Mouse (Mus musculus) liver, embryonic 15.5 days (tissue): ENCODE measurements around the gene Psmb10. TPM values are rescaled to one million over a fixed set of nuclear protein-coding genes. Genes with fewer than 3 reads are reported as not detected.
A peak's percentile ranks its signal among the peaks of the same experiment; 100 is the strongest.

Source experiments
- ATAC-seq: fragments of 200-750 bp; cut with Nextera tagmentation; 2 replicates; pipeline ENCODE4 v1.8.0; 2017; ENCODE audit warnings: moderate number of reproducible peaks, mild to moderate bottlenecking, moderate library complexity; ENCODE audit not compliant: insufficient read depth
- H3K27ac ChIP-seq: fragments of 300-500 bp; sonication (generic); replicated peaks from 2 replicates; pipeline ENCODE4 v1.5.1; 2015; ENCODE audit warnings: mild to moderate bottlenecking, inconsistent platforms
- H3K27me3 ChIP-seq: fragments of 300-500 bp; sonication (generic); 2 replicates; pipeline ENCODE4 v1.6.1; 2015; ENCODE audit warnings: mild to moderate bottlenecking, inconsistent platforms
- H3K36me3 ChIP-seq: fragments of 300-500 bp; sonication (generic); replicated peaks from 2 replicates; pipeline ENCODE4 v1.6.1; 2015; ENCODE audit warnings: moderate library complexity, mild to moderate bottlenecking, inconsistent platforms
- H3K4me1 ChIP-seq: fragments of 300-500 bp; sonication (generic); replicated peaks from 2 replicates; pipeline ENCODE4 v1.6.1; 2015; ENCODE audit warnings: inconsistent platforms
- H3K4me2 ChIP-seq: fragments of 300-500 bp; sonication (generic); 2 replicates; pipeline ENCODE4 v1.6.1; 2015; ENCODE audit warnings: moderate library complexity, mild to moderate bottlenecking, inconsistent platforms
- H3K4me3 ChIP-seq: fragments of 300-500 bp; sonication (generic); replicated peaks from 2 replicates; pipeline ENCODE4 v1.5.1; 2015; ENCODE audit warnings: mild to moderate bottlenecking, inconsistent platforms
- H3K9ac ChIP-seq: fragments of 300-500 bp; sonication (generic); 2 replicates; pipeline ENCODE4 v1.6.1; 2015; ENCODE audit warnings: moderate library complexity, mild to moderate bottlenecking, inconsistent platforms
- H3K9me3 ChIP-seq: fragments of 300-500 bp; sonication (generic); replicated peaks from 2 replicates; pipeline ENCODE4 v1.6.1; 2016; ENCODE audit warnings: inconsistent platforms
- WGBS: fragments of 180-500 bp; shearing (Covaris S2); methylation state at CpG from one replicate; pipeline ENCODE4 v1.1.7; 2015; ENCODE audit warnings: mixed read lengths; ENCODE audit not compliant: insufficient replicate concordance; 5-methylcytosine and 5-hydroxymethylcytosine counted together
- polyA plus RNA-seq: library from polyadenylated mRNA; unstranded; fragments of >200 nt; fragmentation: Nextera tagmentation; extraction: Ambion mirVana; gene quantifications from 2 replicates; pipeline ENCODE4 v1.2.1, GENCODE M21; 2015

Gene Psmb10
- polyA plus RNA-seq, 1 experiment from 2014 or later: 45.0 TPM

GRCm38 (mm10) chr8:105964506-105965265 is 26.4 kb upstream of the Psmb10 start:
- ATAC-seq: no peak
- peaks cover 89% of the 10 kb centered on the region for H3K4me1 ChIP-seq
- peak overlapping the region; percentile 97 for H3K4me2 ChIP-seq
- H3K9me3 ChIP-seq: no peaks in the 10 kb centered on the region
- peak overlapping the region; percentile 75 for H3K9ac ChIP-seq
- WGBS: 52% methylated on average over 12 of the region's 12 CpGs
- no peaks in the 10 kb centered on the region for H3K27me3 ChIP-seq
- H3K36me3 ChIP-seq: peaks cover 10% of the 10 kb centered on the region
- H3K4me3 ChIP-seq: peak overlapping the region; percentile 77
- H3K27ac ChIP-seq: peak overlapping the region; percentile 93

- H3K4me2 ChIP-seq: peak overlapping the region; percentile 61
- 25% methylated on average over 10 of the region's 10 CpGs for WGBS
- peaks cover 29% of the 10 kb centered on the region for H3K36me3 ChIP-seq
- no peaks in the 10 kb centered on the region for H3K27me3 ChIP-seq
- H3K4me1 ChIP-seq: peaks cover 75% of the 10 kb centered on the region
- peak; percentile 18; the same call in 1 of the 2 replicates for ATAC-seq
- peak overlapping the region; percentile 13 for H3K4me3 ChIP-seq
- peak overlapping the region; percentile 28; the same call in 1 of the 2 replicates for H3K9ac ChIP-seq
- no peaks in the 10 kb centered on the region for H3K9me3 ChIP-seq
- H3K27ac ChIP-seq: 0 out of 2 replicates have a peak overlapping the region, but pooled peaks have one; percentile 26
Measured at GRCm38 (mm10) chr8:105961536-105961935, 23.3 kb upstream of the Psmb10 start.

- peaks cover 34% of the 10 kb centered on the region for H3K36me3 ChIP-seq
- H3K9ac ChIP-seq: peak overlapping the region; percentile 28; the same call in 1 of the 2 replicates
- H3K4me1 ChIP-seq: peaks cover 71% of the 10 kb centered on the region
- 0 out of 2 replicates have a peak overlapping the region, but pooled peaks have one; percentile 26 for H3K27ac ChIP-seq
- ATAC-seq: no peak
- H3K4me3 ChIP-seq: peak overlapping the region; percentile 13
- H3K9me3 ChIP-seq: no peaks in the 10 kb centered on the region
- H3K4me2 ChIP-seq: peak overlapping the region; percentile 61
- 59% methylated on average over 14 of the region's 14 CpGs for WGBS
- no peaks in the 10 kb centered on the region for H3K27me3 ChIP-seq
Measured at GRCm38 (mm10) chr8:105961101-105961500, 22.9 kb upstream of the Psmb10 start.

GRCm38 (mm10) chr8:105959350-105959749 is 21.1 kb upstream of the Psmb10 start:
- Histone ChIP-seq H3K4me3 (no peak overlapping the region), H3K27me3 (no peaks in the 10 kb centered on the region), H3K9ac (no peak overlapping the region), H3K36me3 (peaks cover 45% of the 10 kb centered on the region), H3K4me2 (no peak overlapping the region), H3K4me1 (peaks cover 54% of the 10 kb centered on the region), H3K9me3 (no peaks in the 10 kb centered on the region), H3K27ac (no peak overlapping the region)
- 80% methylated on average over 7 of the region's 7 CpGs for WGBS
- ATAC-seq: peak; percentile 48; the same call in 1 of the 2 replicates

GRCm38 (mm10) chr8:105957813-105958212 is 19.6 kb upstream of the Psmb10 start:
- no peak for ATAC-seq

GRCm38 (mm10) chr8:105956556-105956955 is 18.3 kb upstream of the Psmb10 start:
- H3K4me3 ChIP-seq: no peak overlapping the region
- no peaks in the 10 kb centered on the region for H3K27me3 ChIP-seq
- H3K27ac ChIP-seq: no peak overlapping the region
- peaks cover 70% of the 10 kb centered on the region for H3K36me3 ChIP-seq
- no peak overlapping the region for H3K4me2 ChIP-seq
- no peaks in the 10 kb centered on the region for H3K9me3 ChIP-seq
- WGBS: 89% methylated on average over 4 of the region's 4 CpGs
- ATAC-seq: no peak
- H3K4me1 ChIP-seq: peaks cover 26% of the 10 kb centered on the region
- no peak overlapping the region for H3K9ac ChIP-seq

More at GRCm38 (mm10) chr8:105957813-105958212, 19.6 kb upstream of the Psmb10 start:
- peaks cover 60% of the 10 kb centered on the region for H3K36me3 ChIP-seq
- H3K4me1 ChIP-seq: peaks cover 38% of the 10 kb centered on the region
- 40% methylated on average over 4 of the region's 4 CpGs for WGBS
- H3K27ac ChIP-seq: no peak overlapping the region
- H3K4me3 ChIP-seq: no peak overlapping the region
- no peak overlapping the region for H3K4me2 ChIP-seq
- no peak overlapping the region for H3K9ac ChIP-seq
- H3K27me3 ChIP-seq: no peaks in the 10 kb centered on the region
- H3K9me3 ChIP-seq: no peaks in the 10 kb centered on the region

GRCm38 (mm10) chr8:105951057-105951659 is 12.9 kb upstream of the Psmb10 start:
- no peak for ATAC-seq

GRCm38 (mm10) chr8:105949350-105949749 is 11.1 kb upstream of the Psmb10 start:
- 74% methylated on average over 10 of the region's 10 CpGs for WGBS
- no peaks in the 10 kb centered on the region for H3K9me3 ChIP-seq
- no peak overlapping the region for H3K4me3 ChIP-seq
- no peak overlapping the region for H3K4me2 ChIP-seq
- H3K9ac ChIP-seq: no peak overlapping the region
- no peak overlapping the region for H3K27ac ChIP-seq
- H3K36me3 ChIP-seq: peaks cover 94% of the 10 kb centered on the region
- H3K27me3 ChIP-seq: no peaks in the 10 kb centered on the region
- ATAC-seq: no peak
- peaks cover 15% of the 10 kb centered on the region for H3K4me1 ChIP-seq

More at GRCm38 (mm10) chr8:105951057-105951659, 12.9 kb upstream of the Psmb10 start:
- Histone ChIP-seq H3K36me3 (peaks cover 89% of the 10 kb centered on the region), H3K9me3 (no peaks in the 10 kb centered on the region), H3K4me2 (no peak overlapping the region), H3K4me3 (no peak overlapping the region), H3K4me1 (peaks cover 15% of the 10 kb centered on the region), H3K9ac (no peak overlapping the region), H3K27ac (no peak overlapping the region), H3K27me3 (no peaks in the 10 kb centered on the region)
- 65% methylated on average over 7 of the region's 7 CpGs for WGBS

- peaks cover 61% of the 10 kb centered on the region for H3K36me3 ChIP-seq
- H3K27ac ChIP-seq: peak within 1 kb of the TSS; percentile 72
- WGBS: 55% methylated on average over 8 of the region's 8 CpGs
- no peaks in the 10 kb centered on the region for H3K9me3 ChIP-seq
- peak; percentile 61 for ATAC-seq
- H3K4me3 ChIP-seq: peak within 1 kb of the TSS; percentile 38
- peaks cover 18% of the 10 kb centered on the region for H3K4me1 ChIP-seq
- no peaks in the 10 kb centered on the region for H3K27me3 ChIP-seq
- H3K4me2 ChIP-seq: peak within 1 kb of the TSS; percentile 57
- H3K9ac ChIP-seq: no peak within 1 kb of the TSS
Measured at GRCm38 (mm10) chr8:105943321-105943739, 5.1 kb upstream of the Psmb10 start, which contains the start of gene Lcat. Lcat (minus strand) TSS chr8:105943382.

- Histone ChIP-seq H3K4me3 (peak overlapping the region; percentile 38), H3K27ac (peak overlapping the region; percentile 72), H3K4me1 (peaks cover 23% of the 10 kb centered on the region), H3K27me3 (no peaks in the 10 kb centered on the region), H3K36me3 (peaks cover 53% of the 10 kb centered on the region), H3K4me2 (peak overlapping the region; percentile 47), H3K9ac (no peak overlapping the region), H3K9me3 (no peaks in the 10 kb centered on the region)
- 83% methylated on average over 5 of the region's 5 CpGs for WGBS
- ATAC-seq: peak; percentile 68
Measured at GRCm38 (mm10) chr8:105942542-105942941, 4.3 kb upstream of the Psmb10 start.

GRCm38 (mm10) chr8:105942026-105942425 is 3.8 kb upstream of the Psmb10 start:
- H3K27me3 ChIP-seq: no peaks in the 10 kb centered on the region
- peaks cover 23% of the 10 kb centered on the region for H3K4me1 ChIP-seq
- WGBS: 77% methylated on average over 11 of the region's 11 CpGs
- peak overlapping the region; percentile 70 for H3K27ac ChIP-seq
- peak overlapping the region; percentile 57 for H3K4me2 ChIP-seq
- H3K36me3 ChIP-seq: peaks cover 48% of the 10 kb centered on the region
- no peak overlapping the region for H3K9ac ChIP-seq
- no peaks in the 10 kb centered on the region for H3K9me3 ChIP-seq
- H3K4me3 ChIP-seq: peak overlapping the region; percentile 38
- ATAC-seq: no peak; the same call in 1 of the 2 replicates
